Mouse (Mus musculus) embryonic facial prominence, embryonic 14.5 days (tissue): ENCODE data around the gene Vash1. TPM values are rescaled to one million over a fixed set of nuclear protein-coding genes. Genes with fewer than 3 reads are reported as not detected.

Source experiments
- ATAC-seq: fragments of 200-750 bp; cut with Nextera tagmentation; 2 replicates; pipeline ENCODE4 v1.8.0; 2017; ENCODE audit warnings: low read depth, moderate number of reproducible peaks, moderate TSS enrichment
- DNase-seq: peaks from one replicate; pipeline ENCODE4 v3.0.0-alpha.2; 2015; ENCODE audit warnings: low spot score
- H3K27ac ChIP-seq: fragments of 300-500 bp; sonication (generic); replicated peaks from 2 replicates; pipeline ENCODE4 v1.5.1; 2014; ENCODE audit warnings: low read depth, mild to moderate bottlenecking, low read length, moderate library complexity
- H3K27me3 ChIP-seq: fragments of 300-500 bp; sonication (generic); replicated peaks from 2 replicates; pipeline ENCODE4 v1.6.1; 2014; ENCODE audit warnings: low read length; ENCODE audit not compliant: control insufficient read depth, insufficient read depth
- H3K36me3 ChIP-seq: fragments of 300-500 bp; sonication (generic); 2 replicates; pipeline ENCODE4 v1.6.1; 2014; ENCODE audit warnings: low read length, mixed read lengths; ENCODE audit not compliant: control insufficient read depth, insufficient read depth
- H3K4me1 ChIP-seq: fragments of 300-500 bp; sonication (generic); 2 replicates; pipeline ENCODE4 v1.6.1; 2014; ENCODE audit warnings: antibody characterized with exemption, low read length; ENCODE audit not compliant: control insufficient read depth, insufficient read depth
- H3K4me2 ChIP-seq: fragments of 300-500 bp; sonication (generic); 2 replicates; pipeline ENCODE4 v1.6.1; 2014; ENCODE audit warnings: low read depth, mild to moderate bottlenecking, low read length, moderate library complexity, mixed read lengths
- H3K4me3 ChIP-seq: fragments of 300-500 bp; sonication (generic); 2 replicates; pipeline ENCODE4 v1.5.1; 2014; ENCODE audit warnings: low read depth, mild to moderate bottlenecking, low read length
- H3K9ac ChIP-seq: fragments of 300-500 bp; sonication (generic); 2 replicates; pipeline ENCODE4 v1.6.1; 2014; ENCODE audit warnings: low read depth, mild to moderate bottlenecking, low read length, moderate library complexity, mixed read lengths
- H3K9me3 ChIP-seq: fragments of 300-500 bp; sonication (generic); 2 replicates; pipeline ENCODE4 v1.6.1; 2016; ENCODE audit warnings: low read length; ENCODE audit not compliant: control insufficient read depth
- WGBS: fragments of 180-500 bp; shearing (Covaris S2); extraction: QIAGEN DNeasy Blood & Tissue Kit; methylation state at CpG from one replicate; pipeline ENCODE4 v1.1.7; 2014; 5-methylcytosine and 5-hydroxymethylcytosine counted together
- polyA plus RNA-seq: library from polyadenylated mRNA; unstranded; fragments of >200 nt; fragmentation: Nextera tagmentation; extraction: Ambion mirVana; gene quantifications from 2 replicates; pipeline ENCODE4 v1.2.1, GENCODE M21; 2014

Gene Vash1
- polyA plus RNA-seq, 1 experiment from 2014 or later = 11.0 TPM

DNA sequence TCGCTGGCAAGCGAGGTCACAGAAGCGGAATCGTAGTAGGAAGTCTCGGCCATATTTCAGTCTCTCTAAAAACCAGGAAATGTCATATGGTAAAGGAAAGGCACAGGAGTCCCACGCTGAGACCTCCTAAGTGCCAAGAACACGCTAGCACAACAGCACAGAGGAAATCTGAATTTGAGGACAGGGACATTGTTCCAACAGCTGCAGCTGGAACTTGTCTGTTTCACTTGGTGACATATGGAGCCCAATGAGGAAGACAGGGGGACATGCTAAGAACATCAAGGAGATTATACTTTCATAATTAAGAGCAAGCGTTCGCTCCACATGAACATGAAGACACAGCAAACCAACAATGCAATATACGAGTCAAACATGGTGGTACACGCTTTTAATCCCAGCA is 38.5 kb downstream of the Vash1 start:
- WGBS = 87% methylated on average over 11 of the region's 11 CpGs
- Histone ChIP-seq H3K4me1 (0 out of 2 replicates have a peak, but pooled peaks cover 2% of the 10 kb centered on the region), H3K27me3 (no peaks in the 10 kb centered on the region), H3K9me3 (no peaks in the 10 kb centered on the region), H3K9ac (no peak overlapping the region), H3K4me2 (no peak overlapping the region), H3K4me3 (no peak overlapping the region), H3K36me3 (peaks cover 15% of the 10 kb centered on the region; the same call in 1 of the 2 replicates), H3K27ac (no peak overlapping the region)
- DNase-seq (no peak), ATAC-seq (no peak)

DNA sequence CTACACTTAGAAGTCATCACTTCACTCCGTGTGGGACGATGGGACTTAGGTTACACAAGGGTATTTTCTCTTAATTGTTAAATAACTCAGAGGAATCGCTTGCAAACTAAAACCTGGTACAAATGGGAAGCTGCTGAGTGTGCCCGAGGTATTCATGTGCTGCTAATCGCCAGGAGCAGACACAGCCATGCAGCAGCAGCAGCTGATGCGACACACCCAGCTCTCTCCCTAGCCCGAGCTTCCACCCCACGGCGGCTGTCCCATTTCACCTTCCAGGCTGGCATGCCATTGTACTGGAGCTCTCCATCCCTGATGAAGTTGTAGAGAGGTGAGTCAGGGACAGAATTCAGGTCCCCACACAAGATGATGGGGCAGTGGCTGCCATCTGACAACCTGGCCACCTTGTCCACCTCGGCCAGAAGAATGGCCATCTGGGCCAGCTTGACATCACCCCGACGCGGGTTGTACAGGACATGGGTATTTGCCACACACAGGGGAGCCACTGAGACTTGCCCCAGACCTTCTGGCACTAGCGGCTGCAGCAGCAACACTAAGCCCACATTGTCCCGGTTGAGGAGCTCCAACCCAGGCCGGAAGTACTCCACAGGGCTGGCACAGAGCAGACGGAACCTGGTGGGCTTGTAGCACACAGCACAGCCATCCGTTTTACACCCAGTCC is 41.6 kb downstream of the Vash1 start:
- H3K36me3 ChIP-seq = peaks cover 15% of the 10 kb centered on the region; the same call in 1 of the 2 replicates
- DNase-seq (no peak), ATAC-seq (no peak)
- no peaks in the 10 kb centered on the region for H3K9me3 ChIP-seq
- H3K4me2 ChIP-seq = no peak overlapping the region
- WGBS = 77% methylated on average over 18 of the region's 18 CpGs
- no peak overlapping the region for H3K9ac ChIP-seq
- no peak overlapping the region for H3K27ac ChIP-seq
- no peak overlapping the region for H3K4me3 ChIP-seq
- 0 out of 2 replicates have a peak, but pooled peaks cover 3% of the 10 kb centered on the region for H3K4me1 ChIP-seq
- H3K27me3 ChIP-seq = no peaks in the 10 kb centered on the region

DNA sequence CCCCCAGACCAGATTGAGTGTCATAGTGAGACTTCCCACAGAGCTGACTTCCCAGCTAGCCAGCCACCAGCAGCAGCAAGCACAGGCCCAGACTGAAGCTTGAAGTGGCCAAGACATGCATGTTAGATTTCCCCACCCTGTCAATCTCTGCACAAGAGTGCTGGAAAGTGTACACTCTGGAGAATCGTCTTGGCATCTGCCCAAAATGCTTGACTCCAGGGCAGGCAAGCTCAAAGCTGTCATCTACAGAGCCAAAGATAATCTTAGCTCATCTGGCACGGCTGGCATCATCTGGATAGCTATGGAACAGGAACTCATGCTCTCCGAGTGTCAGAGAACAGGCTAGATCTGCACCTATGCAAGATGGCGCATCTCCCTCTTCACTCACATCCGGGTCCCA is 43.0 kb downstream of the Vash1 start:
- DNase-seq = peak; percentile 47
- no peak for ATAC-seq
- Histone ChIP-seq H3K4me2 (no peak overlapping the region), H3K27ac (no peak overlapping the region), H3K4me1 (peaks cover 7% of the 10 kb centered on the region; the same call in 1 of the 2 replicates), H3K4me3 (no peak overlapping the region), H3K27me3 (no peaks in the 10 kb centered on the region), H3K36me3 (peaks cover 11% of the 10 kb centered on the region; the same call in 1 of the 2 replicates), H3K9me3 (no peaks in the 10 kb centered on the region), H3K9ac (no peak overlapping the region)
- WGBS = 75% methylated on average over 5 of the region's 5 CpGs

DNA sequence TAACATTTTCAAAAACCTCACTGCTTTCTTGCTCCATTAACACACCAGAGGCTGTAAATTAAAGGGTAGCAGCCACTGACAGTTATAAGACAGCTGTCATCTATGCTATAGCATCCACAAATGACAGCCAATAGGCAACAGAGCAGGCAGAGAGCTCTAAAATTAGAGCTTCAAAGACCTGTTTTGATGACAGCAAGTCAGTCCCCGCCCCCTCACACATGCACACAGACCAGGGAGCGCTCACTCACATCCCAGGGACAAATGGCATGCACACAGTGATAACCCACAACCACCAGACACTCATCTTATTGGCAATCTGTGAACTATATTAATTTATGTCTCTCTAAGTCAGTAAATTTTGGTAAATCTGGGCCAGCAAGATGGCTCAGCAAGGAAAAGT is 45.8 kb downstream of the Vash1 start:
- peaks cover 7% of the 10 kb centered on the region; the same call in 1 of the 2 replicates for H3K4me1 ChIP-seq
- DNase-seq (peak; percentile 44), ATAC-seq (no peak)
- WGBS = 65% methylated on average over 2 of the region's 2 CpGs
- H3K9me3 ChIP-seq = no peaks in the 10 kb centered on the region
- no peak overlapping the region for H3K4me3 ChIP-seq
- H3K9ac ChIP-seq = no peak overlapping the region; the same call in 1 of the 2 replicates
- 0 out of 2 replicates have a peak, but pooled peaks cover 7% of the 10 kb centered on the region for H3K36me3 ChIP-seq
- H3K4me2 ChIP-seq = no peak overlapping the region
- no peak overlapping the region for H3K27ac ChIP-seq
- H3K27me3 ChIP-seq = no peaks in the 10 kb centered on the region

DNA sequence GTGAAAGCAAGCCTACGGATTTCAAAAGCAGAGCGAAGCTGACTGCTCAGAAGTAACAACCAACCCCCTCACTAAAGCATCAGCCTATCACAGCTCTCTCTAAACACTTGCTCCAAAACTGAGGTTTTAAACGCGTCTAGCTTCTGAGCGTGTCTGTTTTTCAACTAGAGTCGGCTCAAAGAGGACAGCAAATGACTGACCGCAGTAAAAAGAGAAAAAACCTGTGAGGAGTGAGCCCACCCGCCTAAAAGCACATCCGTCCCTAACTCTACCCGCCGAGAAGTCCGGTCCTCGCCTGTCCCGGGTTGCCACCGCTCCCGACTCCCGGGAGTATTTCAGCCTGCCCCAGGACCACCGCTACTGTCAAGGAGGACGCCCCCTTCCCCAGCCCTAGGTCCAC is 47.2 kb downstream of the Vash1 start:
- WGBS = under 1% methylated on average over 19 of the region's 19 CpGs
- H3K27ac ChIP-seq = peak overlapping the region; percentile 50
- peaks cover 7% of the 10 kb centered on the region; the same call in 1 of the 2 replicates for H3K4me1 ChIP-seq
- H3K4me3 ChIP-seq = peak overlapping the region; percentile 72
- H3K36me3 ChIP-seq = 0 out of 2 replicates have a peak, but pooled peaks cover 2% of the 10 kb centered on the region
- peak overlapping the region; percentile 92 for H3K4me2 ChIP-seq
- no peak for ATAC-seq
- H3K9ac ChIP-seq = peak overlapping the region; percentile 67
- H3K27me3 ChIP-seq = no peaks in the 10 kb centered on the region
- DNase-seq = peak; percentile 64
- no peaks in the 10 kb centered on the region for H3K9me3 ChIP-seq

DNA sequence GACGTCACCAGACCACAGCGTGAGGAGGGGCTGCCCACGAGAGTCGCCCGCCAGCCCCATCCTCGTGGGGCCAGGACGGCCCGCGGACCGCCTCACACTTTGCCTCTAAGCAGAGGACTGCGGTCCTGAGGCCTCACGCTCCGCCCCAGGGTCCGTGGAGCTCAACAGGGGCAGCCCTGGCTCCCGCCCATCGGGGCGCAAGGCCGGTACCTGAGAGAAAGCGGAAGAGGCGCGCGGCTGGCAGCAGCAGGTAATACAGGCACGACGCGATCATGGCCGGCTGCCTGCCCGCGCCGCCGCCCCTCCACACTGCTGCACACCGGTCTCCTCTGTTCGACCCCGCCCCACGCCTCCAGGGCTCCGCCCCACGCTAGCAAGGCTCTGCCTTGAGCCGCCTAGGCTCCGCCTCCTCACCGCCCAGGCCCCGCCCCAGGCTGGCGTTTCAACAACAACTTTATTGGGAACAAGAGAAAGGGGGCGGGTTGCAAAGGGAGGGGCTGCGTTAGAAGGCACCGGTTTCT is 47.7 kb downstream of the Vash1 start, which contains the start of gene Angel1:
Gene Angel1, minus strand, starts transcription at position 341 of the 521 bp plus-strand sequence.
- WGBS = under 1% methylated on average over 30 of the region's 44 CpGs
- ATAC-seq (peak; percentile 99), DNase-seq (peak; percentile 98)
- Histone ChIP-seq H3K9me3 (no peaks in the 10 kb centered on the region), H3K36me3 (no peaks in the 10 kb centered on the region), H3K4me3 (peak within 1 kb of the TSS; percentile 72), H3K9ac (peak within 1 kb of the TSS; percentile 67), H3K27ac (peak within 1 kb of the TSS; percentile 50), H3K27me3 (no peaks in the 10 kb centered on the region), H3K4me2 (peak within 1 kb of the TSS; percentile 92), H3K4me1 (peaks cover 7% of the 10 kb centered on the region; the same call in 1 of the 2 replicates)

DNA sequence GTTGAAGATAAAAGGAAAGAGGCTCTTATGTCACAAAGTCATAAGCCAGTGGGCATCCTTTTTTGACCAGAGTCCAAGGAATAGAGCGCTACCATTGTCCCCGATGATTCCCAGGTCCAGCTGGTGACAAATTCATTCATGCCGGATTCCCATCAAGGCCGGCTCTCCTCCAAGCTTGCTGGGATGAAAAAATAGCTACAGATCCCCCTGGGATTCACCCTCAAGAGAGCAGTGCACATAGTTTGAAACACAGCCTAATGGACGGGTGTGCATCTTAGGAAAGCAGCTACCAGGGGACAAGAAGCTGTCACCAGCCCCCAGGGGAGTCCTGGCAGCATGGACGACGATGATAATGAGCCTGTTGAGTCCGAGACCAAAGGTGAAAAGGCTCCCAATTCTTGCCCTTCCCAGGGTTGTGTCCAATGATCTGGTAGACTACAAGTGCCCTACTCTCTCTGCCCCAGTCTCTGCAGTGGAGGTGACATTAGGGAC is 55.9 kb downstream of the Vash1 start, which contains the start of gene Lrrc74a:
Gene Lrrc74a, plus strand, starts transcription at position 51 of the 492 bp plus-strand sequence.
- DNase-seq (no peak), ATAC-seq (no peak)
- Histone ChIP-seq H3K4me1 (no peaks in the 10 kb centered on the region), H3K36me3 (no peaks in the 10 kb centered on the region), H3K9me3 (no peaks in the 10 kb centered on the region), H3K27me3 (no peaks in the 10 kb centered on the region), H3K4me3 (no peak within 1 kb of the TSS), H3K9ac (no peak within 1 kb of the TSS), H3K27ac (no peak within 1 kb of the TSS), H3K4me2 (no peak within 1 kb of the TSS)
- WGBS = 84% methylated on average over 8 of the region's 8 CpGs
